Mouse (Mus musculus) T-cell, adult 2 months (primary cell): ENCODE measurements around the gene Brms1.
"Not testable (repeated sequence)": the region's sequence is repeated elsewhere in the genome, so short reads cannot be mapped to it uniquely, and the experiment has no call there.

Experiments
- DNase-seq: peaks from one replicate; pipeline ENCODE4 v3.0.0; 2022; ENCODE audit warnings: low spot score

The Brms1 gene

GRCm38 (mm10) chr19:5067040-5067799 is 26.1 kb downstream of the Brms1 start:
- DNase-seq: no peak

GRCm38 (mm10) chr19:5067867-5068569 is 26.9 kb downstream of the Brms1 start, which contains the start of gene Cd248:
TSS of gene Cd248 (plus strand) at chr19:5068078.
- no peak for DNase-seq

- no peak for DNase-seq
Measured at GRCm38 (mm10) chr19:5068570-5069234, 27.5 kb downstream of the Brms1 start.

GRCm38 (mm10) chr19:5069486-5069885 is 28.3 kb downstream of the Brms1 start:
- DNase-seq: no peak

GRCm38 (mm10) chr19:5069978-5070377 is 28.8 kb downstream of the Brms1 start:
- no peak for DNase-seq

- no peak for DNase-seq
Measured at GRCm38 (mm10) chr19:5071077-5071476, 29.9 kb downstream of the Brms1 start.

- DNase-seq: peak; percentile 53
Measured at GRCm38 (mm10) chr19:5071545-5072369, 30.6 kb downstream of the Brms1 start.

- DNase-seq: no peak
Measured at GRCm38 (mm10) chr19:5072389-5073019, 31.4 kb downstream of the Brms1 start.

- no peak for DNase-seq
Measured at GRCm38 (mm10) chr19:5073028-5073427, 31.9 kb downstream of the Brms1 start.

- no peak for DNase-seq
Measured at GRCm38 (mm10) chr19:5073518-5073917, 32.4 kb downstream of the Brms1 start.

- DNase-seq: no peak
Measured at GRCm38 (mm10) chr19:5079279-5079678, 38.1 kb downstream of the Brms1 start.

- DNase-seq: no peak
Measured at GRCm38 (mm10) chr19:5082005-5082404, 40.9 kb downstream of the Brms1 start.

- no peak for DNase-seq
Measured at GRCm38 (mm10) chr19:5082596-5082995, 41.4 kb downstream of the Brms1 start.

GRCm38 (mm10) chr19:5083961-5084833 is 43.0 kb downstream of the Brms1 start:
- no peak for DNase-seq

- no peak for DNase-seq
Measured at GRCm38 (mm10) chr19:5084834-5085144, 43.6 kb downstream of the Brms1 start.

GRCm38 (mm10) chr19:5085145-5085863 is 44.1 kb downstream of the Brms1 start, which contains the start of gene Tmem151a:
TSS of gene Tmem151a (minus strand) at chr19:5085531.
- no peak for DNase-seq

- not testable (repeated sequence) for DNase-seq
Measured at GRCm38 (mm10) chr19:5086533-5086932, 45.4 kb downstream of the Brms1 start.

GRCm38 (mm10) chr19:5087884-5088728 is 47.0 kb downstream of the Brms1 start, which contains the start of gene Yif1a:
TSS of gene Yif1a (plus strand) at chr19:5088538.
- peak; percentile 97 for DNase-seq

GRCm38 (mm10) chr19:5089324-5089723 is 48.2 kb downstream of the Brms1 start:
- no peak for DNase-seq
